Mouse (Mus musculus) MN1 (cell line): ENCODE data around the gene Fbxl17.
A peak's percentile ranks its signal among the peaks of the same experiment; 100 is the strongest.

ENCODE experiments used
- DNase-seq: peaks from one replicate; pipeline ENCODE4 v3.0.0-alpha.2; 2016; ENCODE audit warnings: low spot score

The Fbxl17 gene

GRCm38 (mm10) chr17:63402741-63403681 lies 96.8 kb downstream of the Fbxl17 start:
- no peak for DNase-seq

GRCm38 (mm10) chr17:63402170-63402569 lies 97.6 kb downstream of the Fbxl17 start:
- no peak for DNase-seq

- no peak for DNase-seq
These were observed 99.2 kb downstream of the Fbxl17 start for GRCm38 (mm10) chr17:63400640-63401039.

- no peak for DNase-seq
These were observed 100.0 kb downstream of the Fbxl17 start for GRCm38 (mm10) chr17:63399816-63400215.

DNA sequence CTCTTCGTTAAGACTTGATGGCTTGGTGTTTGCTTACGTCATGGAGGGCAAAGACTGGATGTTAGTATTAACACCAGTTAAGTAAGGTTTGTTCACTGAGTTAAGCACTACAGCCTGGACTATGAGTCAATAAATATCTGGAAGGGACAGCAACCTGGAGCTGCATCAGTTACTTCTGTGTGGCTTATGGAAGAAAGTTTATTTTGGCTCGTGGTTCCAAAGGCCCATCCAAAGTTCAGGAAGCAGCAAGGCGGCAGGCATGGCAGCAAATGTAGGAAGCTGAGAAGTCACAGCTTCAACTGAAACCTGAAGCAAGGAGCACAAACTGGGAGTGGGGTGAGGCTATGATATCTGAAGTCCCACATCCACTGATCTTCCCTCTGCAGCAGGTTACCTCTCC lies 108.3 kb downstream of the Fbxl17 start:
- DNase-seq, result no peak

DNA sequence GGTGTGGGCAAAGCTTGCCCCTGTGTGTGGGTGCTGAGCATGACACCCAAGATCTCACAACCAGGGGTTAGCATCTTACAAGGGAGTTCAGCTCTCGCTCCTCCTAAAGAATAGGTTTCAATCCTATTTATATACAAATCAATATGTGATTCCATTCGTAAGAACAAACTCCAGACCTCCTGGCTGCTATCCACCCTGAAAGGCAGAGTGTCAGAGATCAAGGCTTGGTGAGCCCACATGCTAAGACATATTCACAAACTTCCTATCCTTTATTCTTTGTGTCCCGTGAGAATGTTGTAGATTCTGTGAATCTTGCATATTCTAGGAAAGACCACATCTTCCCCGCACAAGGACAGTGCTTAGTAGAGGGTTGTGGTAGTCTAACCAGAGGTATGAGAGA lies 108.9 kb downstream of the Fbxl17 start:
- no peak for DNase-seq

DNA sequence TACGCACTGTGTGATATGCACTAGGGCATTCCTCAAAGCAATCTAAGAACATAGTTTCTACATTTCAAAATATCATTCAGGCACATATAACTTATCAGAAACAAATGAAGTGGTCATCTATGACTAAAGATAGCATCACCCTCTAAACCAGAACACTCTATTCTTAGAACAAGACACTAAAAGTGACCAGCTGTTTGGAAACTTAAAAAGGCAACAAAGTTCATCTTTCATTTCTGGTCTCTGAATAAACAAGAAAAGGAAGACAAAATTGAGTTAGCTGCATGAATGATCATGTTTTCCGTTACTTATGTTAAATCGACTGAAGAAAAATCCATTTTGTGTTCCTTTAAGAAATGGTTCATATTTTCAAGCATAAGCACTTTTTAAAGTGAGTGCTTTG lies 128.8 kb downstream of the Fbxl17 start:
- DNase-seq, result no peak

- DNase-seq, result no peak
These were observed 130.0 kb downstream of the Fbxl17 start for GRCm38 (mm10) chr17:63369631-63370310.

DNA sequence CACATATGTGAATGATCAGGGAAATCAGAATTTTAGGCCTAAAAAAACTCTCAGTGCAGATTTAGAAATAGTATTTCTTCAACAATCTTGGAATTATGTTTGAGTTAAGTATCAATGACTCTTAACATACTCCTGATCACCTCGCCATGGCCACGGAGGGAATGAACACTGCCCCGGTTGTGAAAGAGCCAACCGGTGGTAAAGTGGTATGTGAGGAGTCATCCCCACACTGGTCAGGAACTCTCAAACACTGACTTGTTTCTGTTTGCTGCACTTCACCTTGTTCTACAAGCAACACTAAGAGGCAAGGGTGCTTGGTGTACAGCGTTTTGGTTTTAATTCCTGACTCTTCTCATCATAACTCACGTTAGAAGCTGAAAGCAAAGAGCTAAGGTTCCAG lies 132.3 kb downstream of the Fbxl17 start:
- no peak for DNase-seq

- DNase-seq, result peak; percentile 14
These were observed 133.8 kb downstream of the Fbxl17 start for GRCm38 (mm10) chr17:63366045-63366444.

- no peak for DNase-seq
These were observed 135.2 kb downstream of the Fbxl17 start for GRCm38 (mm10) chr17:63364605-63365004.

- no peak for DNase-seq
These were observed 137.6 kb downstream of the Fbxl17 start for GRCm38 (mm10) chr17:63362196-63362595.

DNA sequence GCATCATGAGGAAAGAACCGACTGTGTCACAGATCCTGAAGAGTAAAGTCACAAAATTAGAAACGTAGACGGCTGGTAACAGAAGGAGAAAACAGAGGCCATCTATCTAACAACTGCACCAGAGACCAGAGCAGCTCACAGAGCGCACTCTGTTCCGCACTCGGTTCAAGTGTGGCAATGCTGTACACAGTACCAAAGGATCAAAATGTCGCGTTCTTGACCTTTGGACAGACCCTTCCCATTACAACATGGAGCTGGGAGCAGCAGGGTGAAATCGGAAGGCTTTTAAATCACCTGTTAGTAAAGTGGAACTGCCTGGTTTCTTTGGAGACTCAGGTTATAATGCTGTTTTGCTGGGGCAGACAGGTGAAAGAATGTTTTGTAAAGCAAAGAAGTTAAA lies 138.1 kb downstream of the Fbxl17 start:
- DNase-seq, result no peak

- DNase-seq, result no peak
These were observed 141.0 kb downstream of the Fbxl17 start for GRCm38 (mm10) chr17:63358837-63359236.

GRCm38 (mm10) chr17:63356202-63356601 lies 143.6 kb downstream of the Fbxl17 start:
- no peak for DNase-seq

GRCm38 (mm10) chr17:63352634-63353195 lies 147.1 kb downstream of the Fbxl17 start:
- DNase-seq, result no peak

DNA sequence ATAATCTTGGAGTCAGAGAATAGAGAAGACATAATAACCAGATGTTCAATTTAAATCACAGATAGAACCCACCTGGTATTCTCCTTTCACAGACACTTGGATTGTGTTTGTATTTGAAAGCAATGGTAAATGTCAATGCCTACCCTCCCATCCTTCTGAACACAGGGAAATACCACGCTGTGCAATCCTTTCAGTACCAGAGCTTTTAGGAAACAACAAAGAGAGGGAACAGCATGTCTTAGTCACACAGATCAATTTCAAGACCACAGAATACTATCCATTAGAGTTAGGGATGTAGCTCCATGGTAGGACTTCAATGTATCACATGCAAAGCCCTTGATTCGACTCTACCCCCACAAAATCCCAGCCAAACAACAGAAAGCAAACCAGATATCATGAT lies 148.1 kb downstream of the Fbxl17 start:
- no peak for DNase-seq

DNA sequence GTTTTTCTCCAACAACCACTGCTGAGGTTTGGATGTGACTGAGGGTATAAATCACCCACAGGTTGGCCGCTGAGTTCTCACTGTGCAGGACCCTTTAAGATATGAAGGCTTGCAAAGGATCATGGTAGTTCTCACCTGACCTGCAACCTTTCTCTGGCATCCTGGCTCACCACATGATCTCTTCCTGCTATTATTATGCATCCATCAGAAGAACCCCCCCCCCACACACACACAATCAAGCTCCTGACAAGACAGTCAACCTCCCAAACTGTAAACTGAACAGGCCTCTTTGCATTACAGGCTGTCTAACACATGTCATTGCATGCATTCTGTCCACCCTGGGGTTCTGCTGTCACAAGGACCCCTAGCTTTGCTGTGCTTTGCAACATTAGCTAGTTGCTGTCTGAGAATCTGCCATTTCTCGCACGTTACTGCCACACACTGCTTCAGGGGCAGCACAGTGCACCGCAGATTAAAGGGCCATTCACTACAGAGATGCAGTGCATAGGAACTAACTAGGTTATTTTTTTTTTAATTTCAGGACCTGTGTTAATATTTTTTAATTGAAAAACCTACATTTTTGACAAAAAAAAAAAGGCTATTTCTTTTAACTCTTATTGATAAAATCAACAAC lies 148.8 kb downstream of the Fbxl17 start:
- no peak for DNase-seq

- DNase-seq, result no peak
These were observed 155.7 kb downstream of the Fbxl17 start for GRCm38 (mm10) chr17:63344101-63344500.

GRCm38 (mm10) chr17:63343076-63343475 lies 156.7 kb downstream of the Fbxl17 start:
- DNase-seq, result no peak

DNA sequence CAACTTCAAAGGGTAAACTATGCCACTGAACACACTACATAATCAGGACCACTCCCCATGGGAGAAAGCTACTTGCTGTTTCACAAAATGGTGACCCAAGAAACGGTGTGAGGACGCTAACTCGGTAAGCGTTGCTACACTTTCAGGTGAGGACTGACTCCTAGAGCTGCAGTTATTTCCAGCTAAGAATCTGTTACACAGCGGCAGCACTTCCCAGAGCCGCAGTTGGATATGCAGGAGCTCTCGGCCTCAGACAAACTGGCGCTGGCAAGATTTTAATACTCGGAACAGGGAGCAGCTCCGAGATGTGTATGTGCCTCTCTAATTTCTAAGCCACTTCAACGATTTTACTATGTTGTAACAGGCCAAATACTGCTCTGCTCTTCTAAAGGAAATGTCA lies 157.4 kb downstream of the Fbxl17 start:
- DNase-seq, result no peak

DNA sequence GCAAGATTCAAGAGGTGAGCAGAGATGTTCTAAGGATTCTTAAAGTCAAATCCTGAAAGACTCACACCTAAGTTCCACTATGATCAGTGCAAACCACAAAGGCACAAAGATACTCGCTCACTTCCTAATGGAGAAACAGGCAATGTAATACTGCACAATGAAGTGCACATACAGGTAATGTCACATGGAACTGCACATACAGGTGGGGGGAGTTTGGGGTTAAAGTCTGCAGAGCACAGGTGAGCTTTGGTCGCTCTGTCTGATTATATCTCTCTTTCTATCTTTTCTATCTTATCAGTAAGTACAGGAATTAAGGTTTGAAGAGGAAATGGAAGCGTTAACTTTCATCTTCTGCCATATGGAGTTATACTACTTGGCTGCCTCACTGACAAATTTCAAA lies 158.6 kb downstream of the Fbxl17 start:
- no peak for DNase-seq

DNA sequence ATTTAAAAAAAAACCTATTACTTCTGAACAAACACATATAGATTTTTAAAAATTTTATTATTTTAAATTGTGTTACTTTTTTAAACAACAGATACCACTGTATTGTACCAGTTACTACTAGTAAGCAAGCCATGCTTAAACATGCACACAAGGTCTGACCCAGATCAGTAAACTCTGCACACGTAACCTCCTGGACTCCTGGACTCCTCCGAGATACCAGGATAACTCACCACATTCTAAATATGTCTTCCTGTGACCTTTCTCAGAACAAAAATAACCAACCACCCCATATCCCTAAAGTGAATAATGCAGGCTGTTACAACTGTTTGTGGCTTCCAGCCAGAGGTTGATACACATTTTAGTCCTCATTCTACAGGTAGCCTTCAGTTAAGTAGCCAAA lies 170.9 kb downstream of the Fbxl17 start:
- DNase-seq, result no peak
